Mouse (Mus musculus) G1E-ER4 (cell line): ENCODE data around the gene Onecut3. TPM values are rescaled to one million over a fixed set of nuclear protein-coding genes. Genes with fewer than 3 reads are reported as not detected.

Experiments
- GATA1 ChIP-seq: IDR thresholded peaks from one replicate; pipeline ENCODE4 v1.8.0; 2012; ENCODE audit warnings: low read length, inconsistent platforms
- polyA plus RNA-seq: library from polyadenylated mRNA; stranded (reverse); fragments of >175 nt; gene quantifications from 2 replicates; pipeline ENCODE4 v1.2.3, GENCODE M21; 2012

The Onecut3 gene
- polyA plus RNA-seq, 1 experiment, result not detected

GRCm38 (mm10) chr10:80535711-80536110 is 41.1 kb downstream of the Onecut3 start:
- TF ChIP-seq GATA1, result no peak

DNA sequence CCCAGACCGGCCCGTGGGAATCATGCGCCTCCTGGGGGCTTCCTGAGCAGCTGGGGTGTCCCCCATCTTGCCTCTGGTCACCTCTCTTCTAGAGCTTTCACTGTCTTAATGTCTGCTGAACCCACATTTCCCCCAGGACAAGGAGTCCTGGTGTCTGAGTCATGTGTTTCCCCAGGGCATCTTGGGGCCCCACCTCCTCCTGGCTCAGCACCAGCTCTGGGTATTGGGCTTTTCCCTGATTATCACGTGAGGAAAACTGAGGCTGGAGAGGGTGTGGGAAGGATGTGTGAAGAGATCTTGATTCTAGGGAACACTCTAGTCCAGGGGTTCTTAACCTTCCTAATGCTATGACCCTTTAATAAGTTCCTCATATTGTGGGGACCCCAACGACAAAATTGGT is 43.5 kb downstream of the Onecut3 start:
- no peak for TF ChIP-seq GATA1

DNA sequence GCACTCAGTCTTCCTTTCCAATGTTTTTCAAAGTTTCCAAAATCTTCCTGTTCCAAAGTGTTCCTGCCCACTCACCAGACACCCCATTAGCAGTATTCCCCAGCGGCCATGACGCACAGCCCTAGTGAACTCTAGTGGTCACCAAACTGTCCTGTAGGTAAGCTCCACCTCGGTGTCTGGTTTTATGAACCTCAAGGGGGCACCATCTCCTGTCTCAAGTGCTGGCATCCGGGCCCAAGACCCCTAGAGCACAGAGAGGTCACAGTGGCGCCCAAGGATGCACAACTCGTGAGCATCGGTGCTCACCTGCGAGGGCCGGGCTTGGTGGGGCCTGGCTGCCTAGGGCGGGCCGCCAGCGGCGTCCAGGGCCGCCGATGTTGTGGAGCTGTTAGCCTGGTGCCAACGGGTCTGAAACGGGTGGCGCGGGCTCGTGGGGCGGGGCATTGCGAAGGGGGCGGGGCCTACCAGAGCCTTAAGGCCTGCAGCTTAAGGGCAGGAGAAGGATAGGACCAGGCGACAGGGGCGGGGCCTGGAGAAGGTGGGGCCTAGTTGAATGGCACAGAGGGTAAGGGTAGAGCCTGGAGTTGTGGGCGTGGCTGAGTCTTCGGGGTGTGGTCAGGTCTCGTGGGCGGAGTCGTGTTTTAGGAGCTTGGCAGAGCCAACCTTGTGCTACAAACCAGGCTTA is 44.2 kb downstream of the Onecut3 start, which contains the start of gene Atp8b3:
TSS of gene Atp8b3 (minus strand) at position 415 of the 685 bp plus-strand sequence.
- no peak for TF ChIP-seq GATA1

GRCm38 (mm10) chr10:80539493-80539892 is 44.9 kb downstream of the Onecut3 start:
- TF ChIP-seq GATA1, result no peak

DNA sequence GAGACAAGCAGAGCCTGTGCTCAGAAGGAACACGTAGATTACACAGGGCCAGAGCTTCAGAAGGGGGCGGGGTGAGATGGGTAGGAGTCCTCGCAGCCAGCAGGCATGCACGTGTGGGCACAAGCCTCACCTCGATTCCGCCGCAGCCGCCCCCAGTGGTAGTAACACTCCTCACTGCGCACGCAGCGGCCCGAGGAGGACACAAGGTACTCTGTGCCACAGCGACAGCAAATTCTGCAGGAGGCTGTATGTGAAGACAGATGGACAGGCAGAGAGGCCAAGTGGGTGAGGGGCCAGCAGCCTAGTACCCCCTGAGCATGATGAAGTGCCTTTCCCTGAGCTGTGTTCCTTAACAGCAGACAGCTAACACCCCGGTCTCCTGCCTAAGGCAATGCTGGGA is 49.2 kb downstream of the Onecut3 start:
- no peak for TF ChIP-seq GATA1

DNA sequence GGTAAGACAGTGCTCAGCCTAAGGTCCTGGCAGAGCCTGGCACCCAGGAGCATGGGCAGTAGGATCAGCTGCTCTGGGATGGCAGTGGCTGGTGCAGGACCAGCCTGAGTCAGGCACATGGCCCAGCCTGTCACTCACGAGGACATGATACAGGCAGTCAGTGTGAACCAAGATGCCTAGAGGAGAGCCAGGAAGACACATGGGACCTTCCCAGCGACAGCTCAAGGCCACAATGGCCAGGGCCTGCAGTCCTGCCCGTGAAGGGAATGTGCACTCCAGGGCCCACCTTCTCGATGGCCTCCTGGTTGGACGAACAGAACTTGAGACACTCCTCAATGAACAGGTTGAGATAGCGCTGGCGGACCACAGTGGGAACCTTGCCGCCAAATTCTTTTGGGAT is 51.0 kb downstream of the Onecut3 start:
- TF ChIP-seq GATA1, result no peak

GRCm38 (mm10) chr10:80546945-80547344 is 52.3 kb downstream of the Onecut3 start:
- no peak for TF ChIP-seq GATA1

DNA sequence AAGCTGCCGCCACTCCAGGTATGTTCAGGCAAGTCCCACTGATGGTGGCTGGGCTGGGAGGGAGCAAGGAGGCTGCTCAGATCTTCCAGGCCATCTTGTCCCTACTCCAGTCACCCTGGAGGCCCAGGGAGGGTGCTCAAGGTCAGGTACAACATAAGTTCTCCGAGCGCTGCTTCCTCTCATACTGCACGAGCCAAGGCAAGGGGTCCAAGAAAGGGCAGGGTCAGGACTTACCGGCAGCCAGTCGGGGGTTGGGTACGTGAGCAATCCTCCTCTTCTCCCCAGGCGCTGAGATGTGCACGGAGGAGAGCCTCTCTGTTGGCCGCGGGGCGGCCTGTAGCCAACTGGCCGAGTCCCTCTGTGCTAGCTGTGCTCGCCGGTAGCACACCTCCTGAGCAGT is 52.9 kb downstream of the Onecut3 start:
- TF ChIP-seq GATA1, result no peak

DNA sequence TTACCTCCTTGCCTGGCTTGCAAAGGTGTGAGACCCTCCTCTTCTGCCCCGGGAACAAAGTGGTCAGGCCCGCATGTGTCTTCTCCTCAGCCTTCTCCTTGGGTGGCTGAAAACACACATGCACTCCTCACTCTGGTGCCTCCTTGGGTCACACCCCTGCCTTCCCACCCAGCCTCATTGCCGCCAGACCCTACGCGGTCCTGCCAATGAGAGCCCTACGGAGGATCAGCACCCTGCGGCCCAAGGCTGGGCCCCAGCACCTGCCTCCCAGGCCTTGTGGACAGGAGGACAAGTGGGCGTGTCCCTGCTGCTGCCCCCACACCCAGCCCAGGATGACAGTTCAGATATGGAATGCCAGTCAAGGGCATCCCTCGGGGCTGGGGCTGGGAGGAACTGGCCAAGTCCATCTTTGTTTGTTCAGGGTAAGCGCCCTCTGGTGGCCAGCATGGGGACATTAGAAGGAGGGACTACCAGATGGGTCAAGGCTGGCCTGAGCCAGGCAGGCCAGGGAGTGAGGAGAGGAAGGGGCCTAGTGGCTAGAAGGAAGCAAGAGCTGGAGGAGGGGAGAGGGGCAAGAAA is 53.9 kb downstream of the Onecut3 start:
- no peak for TF ChIP-seq GATA1

DNA sequence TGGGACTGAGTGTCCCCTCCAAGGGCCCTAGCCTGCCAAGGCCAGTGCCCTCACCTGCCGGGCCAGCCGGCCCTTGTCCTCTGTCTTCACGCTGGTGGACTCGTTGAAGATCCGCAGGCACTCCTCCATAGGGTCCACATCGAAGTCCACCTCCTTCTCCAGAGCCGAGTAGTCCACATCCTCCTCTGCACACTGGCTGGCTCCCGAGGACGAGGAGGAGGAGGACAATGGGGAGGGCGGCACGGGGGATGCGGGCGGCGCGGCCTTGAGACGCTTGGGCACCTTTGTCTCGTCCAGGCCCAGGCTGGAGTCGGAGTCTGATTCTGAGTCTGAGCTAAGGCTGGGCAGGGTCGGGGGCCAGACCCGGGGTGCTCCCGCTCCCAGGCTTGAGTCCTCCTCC is 54.6 kb downstream of the Onecut3 start:
- no peak for TF ChIP-seq GATA1

DNA sequence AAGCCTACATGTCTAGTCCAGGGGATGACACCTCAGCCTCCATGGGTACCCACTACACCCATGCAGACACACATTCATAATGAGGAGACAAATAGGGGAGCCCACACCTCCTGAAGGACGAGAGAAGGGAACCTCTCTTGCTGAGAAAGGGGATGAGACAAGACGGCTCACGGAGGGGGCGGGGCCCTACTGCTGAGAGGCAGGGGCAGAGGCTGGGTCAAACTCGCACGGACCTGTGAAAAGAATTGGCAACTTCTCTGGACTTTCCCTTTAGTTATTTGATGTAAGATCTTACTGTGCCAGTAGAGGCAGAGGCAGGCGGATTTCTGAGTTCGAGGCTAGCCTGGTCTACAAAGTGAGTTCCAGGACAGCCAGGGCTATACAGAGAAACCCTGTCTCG is 57.7 kb downstream of the Onecut3 start:
- no peak for TF ChIP-seq GATA1

DNA sequence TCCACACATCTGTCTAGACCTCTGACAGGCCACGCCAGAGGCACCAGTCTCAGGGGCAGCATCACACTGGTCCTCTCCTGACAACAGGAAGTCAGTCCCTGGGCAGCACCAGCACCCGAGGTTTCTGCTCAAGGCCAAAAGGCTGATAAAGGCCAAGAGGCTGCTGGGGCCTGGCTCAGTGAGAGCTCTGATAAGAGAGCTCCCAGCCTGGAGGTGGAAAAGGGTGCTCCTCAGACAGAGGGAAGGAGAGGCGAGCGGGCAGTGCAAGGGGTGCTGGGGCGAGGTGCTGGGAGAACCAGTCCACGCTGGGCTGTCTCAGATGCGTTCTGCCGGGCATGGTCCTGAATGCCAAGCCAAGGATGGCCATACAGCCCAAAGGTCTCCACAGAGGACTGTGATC is 58.9 kb downstream of the Onecut3 start:
- TF ChIP-seq GATA1, result peak; percentile 30

DNA sequence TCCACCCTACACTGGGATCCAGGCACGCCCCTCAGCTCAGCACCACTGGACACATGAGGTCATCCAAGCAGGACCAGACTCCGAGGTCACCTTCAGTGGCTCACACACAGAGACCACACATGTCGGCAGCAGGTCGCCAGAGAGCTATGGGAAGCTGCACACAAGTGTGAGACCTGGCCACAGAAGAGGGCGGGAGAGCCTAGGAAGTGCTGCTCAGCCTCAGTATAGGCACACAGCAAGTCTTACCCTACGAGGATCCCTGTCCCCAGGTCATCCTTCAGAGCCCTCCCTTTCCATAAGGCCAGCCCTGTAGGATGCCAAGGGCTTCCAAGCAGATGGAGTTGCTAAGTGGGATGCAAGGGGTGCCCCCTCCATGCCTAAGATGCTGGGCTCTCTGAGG is 59.4 kb downstream of the Onecut3 start:
- no peak for TF ChIP-seq GATA1

DNA sequence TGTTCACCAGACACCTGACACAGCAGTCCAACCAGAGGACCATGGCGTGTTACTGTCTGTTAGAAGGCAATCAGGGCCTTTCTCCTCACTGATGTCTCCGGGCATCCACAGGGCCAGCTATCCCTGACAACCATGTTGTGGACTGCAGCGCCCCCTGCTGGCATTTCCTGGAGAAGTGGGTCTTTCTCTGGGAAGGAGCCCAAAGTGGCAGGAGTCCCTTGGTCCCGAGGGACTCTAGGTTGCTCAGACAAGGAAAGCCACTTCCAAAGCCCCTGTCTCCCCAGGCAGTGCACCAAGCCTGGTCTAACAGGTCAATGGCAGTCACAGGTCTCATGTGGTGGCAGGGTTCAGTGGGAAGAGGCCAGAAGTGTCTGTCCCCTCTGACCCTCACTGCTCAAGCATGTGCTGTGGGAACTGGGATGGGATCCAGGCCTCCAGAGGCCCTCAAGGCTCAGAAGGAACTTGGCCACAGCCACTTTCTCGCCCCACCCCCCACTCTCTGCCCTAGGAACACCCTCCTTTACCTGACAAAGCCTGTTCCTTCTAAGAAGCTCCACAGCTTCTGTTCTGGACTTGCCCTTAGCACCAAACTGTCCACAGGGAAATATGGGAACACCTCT is 62.8 kb downstream of the Onecut3 start:
- no peak for TF ChIP-seq GATA1

DNA sequence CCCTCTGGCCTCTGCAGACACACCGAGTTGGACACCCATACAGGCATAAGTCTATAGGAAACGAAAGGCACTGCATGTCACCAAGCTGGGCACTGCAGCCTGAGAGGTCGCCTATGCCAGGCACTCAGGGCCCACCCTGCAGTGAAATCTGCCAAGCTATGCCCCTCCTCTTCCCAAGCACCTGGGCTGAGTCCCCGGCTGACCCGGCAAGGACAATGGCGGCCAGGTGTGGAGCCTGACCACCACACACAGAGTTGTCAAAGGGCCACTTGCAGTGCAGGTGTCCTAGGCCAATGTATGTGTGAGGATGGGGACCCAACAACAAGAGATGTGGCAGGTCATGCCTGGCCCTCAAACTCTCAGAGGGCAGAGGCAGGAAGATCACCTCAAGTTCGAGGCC is 64.8 kb downstream of the Onecut3 start:
- TF ChIP-seq GATA1, result no peak

DNA sequence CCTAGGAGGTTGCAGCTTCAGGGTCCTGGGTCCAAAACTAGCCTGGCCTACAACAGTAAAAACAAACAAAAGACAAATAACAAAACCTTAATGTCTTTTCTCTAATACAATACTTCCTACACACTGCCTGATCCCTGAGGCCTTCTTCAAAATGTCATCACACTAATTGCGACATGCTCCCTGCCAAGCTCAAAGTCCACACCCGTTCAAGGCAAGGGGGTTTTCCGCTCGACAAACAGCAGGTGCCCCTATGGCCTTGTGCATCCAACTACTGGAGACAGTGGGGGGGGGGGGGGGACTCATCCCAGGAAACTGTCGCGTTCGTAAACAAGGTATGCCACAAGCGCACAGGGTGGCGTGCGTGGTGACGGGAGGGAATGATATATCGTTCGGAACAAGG is 66.0 kb downstream of the Onecut3 start:
- TF ChIP-seq GATA1, result no peak

GRCm38 (mm10) chr10:80561116-80561944 is 66.7 kb downstream of the Onecut3 start, which contains the start of gene Rexo1:
Rexo1 (minus strand) TSS chr10:80561560.
- TF ChIP-seq GATA1, result no peak
